Mouse (Mus musculus) ES-Bruce4 (cell line): Measurements from ENCODE around the gene Pgs1.
A peak's percentile ranks its signal among the peaks of the same experiment; 100 is the strongest.

Experiments
- CTCF ChIP-seq: IDR thresholded peaks from one replicate; pipeline ENCODE4 v1.8.1; 2011; ENCODE audit warnings: low read depth, low read length
- EP300 ChIP-seq: IDR thresholded peaks from 2 replicates; pipeline ENCODE4 v1.6.1; 2011; ENCODE audit warnings: low read depth, low read length; ENCODE audit not compliant: insufficient read depth
- POLR2A ChIP-seq: IDR thresholded peaks from one replicate; pipeline ENCODE4 v1.8.1; 2011; ENCODE audit warnings: low read length; ENCODE audit not compliant: insufficient read depth

DNA sequence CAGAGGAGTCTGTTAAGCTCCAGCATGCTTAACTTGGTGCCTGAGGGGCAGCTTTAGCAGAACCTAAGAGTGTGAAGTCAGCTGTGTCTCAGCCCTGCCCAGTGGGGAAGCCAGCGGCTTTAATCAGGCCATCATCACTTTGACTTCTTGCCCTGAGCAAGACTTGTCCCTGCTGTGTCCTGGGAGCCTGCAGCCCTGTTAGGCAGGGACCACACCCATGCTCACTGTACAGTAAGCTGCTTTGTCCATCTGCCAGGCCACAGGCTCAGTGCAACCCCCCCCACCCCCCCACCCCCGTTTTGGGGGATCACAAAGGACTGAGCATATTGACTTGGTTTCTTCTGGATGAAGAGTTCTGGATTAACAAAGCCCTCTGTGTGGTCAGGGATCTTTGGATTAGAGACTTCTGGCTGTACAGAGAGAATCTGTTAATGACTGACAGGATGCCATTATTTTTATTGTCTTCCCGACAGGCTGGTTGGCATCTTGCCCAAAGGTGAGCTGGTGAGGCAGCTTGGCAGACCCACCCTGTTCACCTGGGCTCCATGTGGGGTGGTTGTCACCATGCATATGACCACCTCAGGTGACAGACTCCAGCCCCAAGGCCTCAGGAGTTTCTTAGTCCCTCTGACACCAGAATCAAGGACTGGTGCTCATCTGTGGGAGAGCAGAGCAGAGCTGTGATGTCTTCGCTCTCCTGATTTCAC is 23.9 kb downstream of the Pgs1 start:
- TF ChIP-seq CTCF (no peak), POLR2A (no peak), EP300 (peak; percentile 92)
